Mouse (Mus musculus) ovary, adult 18-20 months (tissue): ENCODE measurements at regions not wholly inside any gene's neighbourhood (a gene's known extent, or its start where the extent isn't known, plus 50 kb on each side); places are given as distances from the start of the nearest gene placed in this dataset.

Experiments
- DNase-seq: peaks from one replicate; pipeline ENCODE4 v3.0.0; 2022; ENCODE audit warnings: low spot score, mixed read lengths

GRCm38 (mm10) chr16:24092616-24093525 is 104.2 kb upstream of the Bcl6 start:
- no peak for DNase-seq

DNA sequence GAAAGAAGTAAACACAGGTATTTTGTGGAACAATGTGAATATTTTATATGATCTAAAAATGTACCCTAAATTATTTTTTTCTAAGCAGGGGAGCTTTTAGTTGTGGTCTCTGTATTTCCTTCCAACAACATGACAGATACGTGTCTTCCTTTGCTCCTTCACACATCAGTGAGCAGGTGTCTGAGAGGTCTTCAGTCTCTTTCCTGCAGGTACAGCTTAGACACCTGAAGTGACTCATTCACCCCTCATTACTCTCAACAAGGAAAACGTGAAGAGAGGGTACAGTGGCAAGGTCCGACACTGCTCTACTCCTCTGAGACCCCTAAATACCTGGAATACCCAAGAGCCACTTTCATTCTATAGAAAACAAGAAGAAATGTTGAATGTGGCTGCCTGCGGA is 103.5 kb upstream of the Bcl6 start:
- DNase-seq, result no peak

DNA sequence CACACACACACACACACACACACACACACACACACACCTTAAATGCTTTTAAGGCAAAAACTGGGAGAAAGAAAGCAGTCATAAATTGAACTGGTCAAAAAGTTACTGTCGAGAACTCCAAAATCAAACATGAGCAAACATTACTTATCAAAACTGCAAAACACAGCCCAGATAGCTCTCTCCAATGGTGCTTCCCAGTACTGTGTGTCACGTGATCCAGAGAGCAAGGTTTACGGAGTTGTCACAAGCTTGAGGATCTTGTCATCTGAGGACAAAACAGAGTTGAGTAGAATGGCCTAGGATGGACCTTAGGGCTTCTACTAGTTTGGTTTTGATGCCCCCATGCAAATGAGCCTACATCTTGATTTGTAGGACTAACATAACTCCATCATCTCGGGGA is 102.3 kb upstream of the Bcl6 start:
- DNase-seq, result no peak

- DNase-seq, result no peak
Observed at GRCm38 (mm10) chr16:24089840-24090762, 101.4 kb upstream of the Bcl6 start.

- no peak for DNase-seq
Observed at GRCm38 (mm10) chr16:24083966-24084365, 95.3 kb upstream of the Bcl6 start.

DNA sequence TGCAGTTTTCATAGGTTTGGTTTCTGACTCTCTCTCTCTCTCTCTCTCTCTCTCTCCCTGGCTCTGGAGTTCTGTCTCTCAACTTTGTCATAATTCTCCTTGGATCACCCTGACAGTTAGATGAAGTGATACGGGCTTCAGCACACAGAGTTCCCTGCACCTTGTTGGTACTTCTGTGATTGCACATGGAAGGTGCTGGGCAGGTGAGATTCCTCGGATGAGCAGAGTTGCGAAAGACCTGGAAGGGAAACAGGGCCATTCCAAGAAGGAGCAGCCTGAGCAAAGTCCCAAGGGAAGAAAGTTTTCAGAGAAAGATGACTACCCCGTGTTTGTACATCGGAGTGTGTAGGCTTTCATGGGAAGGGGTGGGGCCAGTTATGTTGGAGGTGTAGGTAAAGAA is 91.8 kb upstream of the Bcl6 start:
- DNase-seq, result no peak

DNA sequence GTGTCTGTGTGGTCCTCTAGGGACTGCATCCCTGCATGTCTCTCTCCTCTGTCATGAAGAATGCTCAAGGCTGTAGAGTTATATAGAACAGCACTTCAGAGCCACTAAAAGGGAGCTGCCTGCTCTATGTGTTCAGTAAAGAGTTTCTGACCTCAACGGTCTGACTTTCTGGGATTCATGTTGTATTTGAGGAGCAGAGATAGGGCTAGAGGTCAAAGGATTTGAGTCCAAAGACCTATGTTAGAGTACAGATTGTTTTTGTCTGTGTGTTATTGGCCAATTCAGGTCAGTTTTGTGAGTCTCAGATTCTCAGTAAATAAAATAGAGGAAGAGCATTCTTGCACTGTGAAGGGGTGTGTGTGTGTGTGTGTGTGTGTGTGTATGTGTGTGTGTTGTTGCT is 90.0 kb upstream of the Bcl6 start:
- no peak for DNase-seq

GRCm38 (mm10) chr16:24077428-24077827 is 88.8 kb upstream of the Bcl6 start:
- DNase-seq, result no peak

- no peak for DNase-seq
Observed at GRCm38 (mm10) chr16:24076799-24077136, 88.1 kb upstream of the Bcl6 start.

GRCm38 (mm10) chr16:24076109-24076798 is 87.6 kb upstream of the Bcl6 start:
- no peak for DNase-seq

DNA sequence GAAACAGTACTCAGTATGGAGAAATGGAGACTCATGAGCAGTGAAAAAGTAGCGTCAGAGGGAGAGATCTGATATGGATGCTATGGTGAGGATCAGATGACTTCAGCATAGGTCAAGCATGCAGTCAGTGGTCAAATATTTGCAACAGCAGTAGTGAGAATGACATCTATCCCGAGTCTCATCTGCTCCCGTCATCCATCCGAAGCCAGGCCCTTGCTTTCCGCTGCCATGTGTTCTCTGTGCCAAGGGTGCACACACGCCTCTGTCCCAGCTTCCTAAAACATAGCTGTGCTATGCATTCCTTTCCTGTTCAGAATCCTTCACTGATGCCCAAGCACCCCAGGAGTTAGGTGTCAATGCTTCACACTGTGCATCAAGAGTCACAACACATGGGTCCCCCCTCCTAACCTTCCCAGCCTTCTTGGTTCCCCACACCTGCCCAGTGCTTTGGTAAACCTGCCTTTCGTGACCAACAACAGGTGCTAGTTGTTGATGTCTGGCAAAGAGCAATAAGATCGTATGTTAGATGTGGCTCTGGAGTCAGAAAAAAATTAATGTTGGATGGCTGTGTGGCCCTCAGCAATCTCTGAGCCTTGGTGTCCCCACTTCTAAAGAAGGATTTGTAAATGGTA is 85.1 kb upstream of the Bcl6 start:
- DNase-seq, result no peak

DNA sequence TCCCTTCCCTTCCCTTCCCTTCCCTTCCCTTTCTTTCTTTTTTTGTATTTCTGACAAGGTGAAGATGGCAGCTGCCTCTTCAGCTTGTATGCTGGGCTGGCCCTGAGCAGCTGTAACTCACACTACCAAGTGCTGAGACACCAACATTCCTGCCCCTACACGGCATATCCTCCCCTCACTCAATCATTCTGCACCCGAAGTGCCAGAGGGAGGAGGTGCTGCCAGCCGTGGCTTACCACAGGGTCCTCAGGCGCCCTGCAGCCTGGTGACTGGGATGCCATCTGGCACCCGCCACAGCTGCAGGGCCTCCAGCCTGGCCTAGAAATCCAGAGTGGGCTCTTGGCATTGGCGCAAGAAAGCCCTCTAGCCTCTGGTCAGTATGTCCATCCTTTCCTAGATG is 84.4 kb upstream of the Bcl6 start:
- no peak for DNase-seq

- DNase-seq, result no peak
Observed at GRCm38 (mm10) chr16:24069411-24069810, 80.8 kb upstream of the Bcl6 start.

GRCm38 (mm10) chr16:24068250-24068813 is 79.7 kb upstream of the Bcl6 start:
- DNase-seq, result no peak

DNA sequence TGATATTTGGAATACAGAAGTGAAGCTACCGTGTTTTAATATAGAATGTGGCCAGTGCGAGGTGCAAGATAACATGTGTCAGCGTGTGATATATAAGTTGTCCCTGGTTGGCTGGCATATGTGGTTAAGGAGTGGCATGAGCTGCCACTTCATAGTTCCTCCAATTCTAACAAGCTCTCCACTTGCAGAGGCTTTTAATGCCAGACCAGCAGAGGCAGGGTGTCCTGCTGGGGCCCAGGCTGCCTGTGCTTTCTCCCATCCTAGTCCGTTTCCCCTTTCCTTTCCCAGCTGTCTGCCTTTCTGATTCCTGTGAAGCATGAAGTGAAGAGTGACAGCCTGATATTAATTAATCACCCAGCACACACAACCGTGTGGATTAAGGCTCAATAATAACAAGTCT is 73.7 kb upstream of the Bcl6 start:
- DNase-seq, result no peak

DNA sequence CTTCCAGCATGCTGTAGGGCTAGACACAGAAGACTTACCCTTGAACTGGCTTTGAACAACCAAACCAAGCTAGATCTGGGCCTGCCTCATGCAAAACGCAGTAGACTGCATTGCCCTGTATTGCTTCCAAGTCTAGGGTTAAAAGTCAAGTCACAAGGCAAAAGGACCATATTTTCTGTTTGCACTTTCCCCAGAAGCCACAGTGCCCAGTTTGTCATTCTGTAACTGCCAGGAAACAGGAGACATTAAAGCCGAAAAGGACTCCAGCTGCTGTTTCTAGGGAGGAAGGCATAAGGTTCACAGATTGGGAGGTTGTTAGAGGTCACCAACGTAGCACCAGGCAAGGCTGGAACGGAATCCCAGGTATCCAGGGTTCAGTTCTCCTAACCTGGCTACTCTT is 72.8 kb upstream of the Bcl6 start:
- no peak for DNase-seq

GRCm38 (mm10) chr16:24059090-24059600 is 70.5 kb upstream of the Bcl6 start:
- no peak for DNase-seq

- DNase-seq, result no peak
Observed at GRCm38 (mm10) chr16:24056885-24057531, 68.4 kb upstream of the Bcl6 start.

DNA sequence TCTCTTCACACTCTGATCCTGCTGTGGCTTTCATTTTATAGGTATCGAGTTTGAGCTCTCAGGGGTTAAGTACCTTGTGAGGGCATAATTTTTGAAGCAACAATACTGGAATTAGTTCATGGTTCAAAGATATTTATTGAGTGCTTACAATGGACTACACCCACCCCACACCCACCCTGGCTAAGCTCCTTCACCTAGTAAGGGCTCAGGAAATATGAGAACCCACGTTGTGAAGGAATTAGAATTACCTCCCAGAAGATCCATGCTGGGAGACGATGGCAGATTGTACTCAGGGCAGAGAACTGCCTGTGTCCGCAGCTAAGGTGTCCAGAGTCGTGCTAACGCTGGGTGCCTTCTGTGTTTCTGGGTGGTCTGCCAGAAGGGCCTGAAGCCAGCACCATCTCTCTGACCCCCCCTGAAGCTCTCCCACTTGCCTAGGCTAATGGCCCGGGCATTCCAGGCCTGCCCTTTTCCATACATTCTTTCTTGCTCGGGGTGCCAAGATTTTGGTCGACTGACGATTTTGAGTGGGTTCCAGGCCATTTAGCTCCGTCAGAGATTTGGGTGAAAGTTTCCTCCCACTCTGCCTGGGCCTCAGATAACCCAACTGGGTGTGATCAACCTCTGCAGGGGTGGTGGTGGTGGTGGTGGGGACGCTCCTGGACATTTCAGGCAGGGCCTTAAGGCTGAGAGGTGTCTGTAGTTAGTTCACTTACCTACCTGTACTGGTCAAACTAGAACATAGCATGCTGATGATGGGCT is 67.7 kb upstream of the Bcl6 start:
- no peak for DNase-seq

- no peak for DNase-seq
Observed at GRCm38 (mm10) chr16:24054293-24054692, 65.6 kb upstream of the Bcl6 start.
